1 mouse cellular context compared by ENCODE assay signal in the genomic region with DNA sequence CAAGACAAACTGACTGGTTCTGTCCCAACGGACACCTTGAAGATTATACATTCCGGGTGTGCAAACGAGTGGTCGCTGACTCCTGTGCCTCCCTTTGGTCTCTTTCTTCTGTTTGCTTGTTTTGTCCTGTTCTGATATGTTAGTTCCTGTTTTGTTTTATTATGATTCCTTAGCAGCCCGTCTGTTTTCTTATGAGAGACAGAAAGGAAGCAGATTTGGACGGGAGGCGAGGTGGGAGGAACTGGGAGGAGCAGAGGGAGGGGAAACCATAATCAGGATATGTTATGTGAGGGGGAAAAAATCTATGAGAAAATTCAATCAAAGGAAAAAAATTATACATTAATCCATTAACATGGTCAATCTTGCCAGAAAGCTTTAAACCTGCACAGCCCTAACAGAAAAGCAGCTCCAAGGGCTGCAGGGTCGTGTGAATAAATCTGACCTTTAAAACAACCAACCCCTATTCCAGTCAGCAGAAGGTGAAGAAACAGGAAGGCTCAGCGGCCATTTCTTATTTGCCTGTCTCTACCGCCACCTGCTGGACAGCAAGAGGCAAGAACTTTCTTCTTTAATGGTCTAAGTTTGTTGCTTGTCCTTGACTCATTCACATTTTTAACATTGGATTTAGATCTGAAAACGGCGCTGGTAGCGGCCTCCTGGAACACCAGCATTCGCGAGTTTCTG.
A peak's percentile ranks its signal among the peaks of the same experiment; 100 is the strongest.
TF ChIP-seq lines count a peak whose summit lies in the region.

No protein-coding gene starts in this region.

TF ChIP-seq in CH12.LX, 34 proteins besides CTCF, POLR2A, EP300 and RAD21:
- no peak for TF ChIP-seq UBTF (IDR thresholded peaks at IDR 0.05; ENCODE audit: low read depth, low read length)
- TF ChIP-seq SMC3 (IDR thresholded peaks at IDR 0.05; ENCODE audit: low read depth, low read length), result peak; percentile 93
- TF ChIP-seq HCFC1 (IDR thresholded peaks at IDR 0.05; ENCODE audit: low read depth, low read length), result 0 out of 2 replicates have a peak, but pooled peaks have one; percentile 17
- TF ChIP-seq IRF4 (IDR thresholded peaks at IDR 0.05; ENCODE audit: low read depth, low read length), result peak; percentile 27; the same call in 1 of the 2 replicates
- no peak for TF ChIP-seq ZNF384 (IDR thresholded peaks at IDR 0.05; ENCODE audit: low read depth, low read length)
- peak; percentile 64 for TF ChIP-seq ZC3H11A (IDR thresholded peaks at IDR 0.05; ENCODE audit: low read depth, low read length)
- TF ChIP-seq ELF1 (IDR thresholded peaks at IDR 0.05; ENCODE audit: low read depth, low read length), result peak; percentile 33; the same call in 1 of the 2 replicates
